Mouse (Mus musculus) intestine, embryonic 15.5 days (tissue): Measurements from ENCODE around the gene Marveld2. TPM values are rescaled to one million over a fixed set of nuclear protein-coding genes. Genes with fewer than 3 reads are reported as not detected.

ENCODE experiments used
- ATAC-seq: fragments of 200-750 bp; cut with Nextera tagmentation; 2 replicates; pipeline ENCODE4 v1.8.0; 2017; ENCODE audit warnings: moderate TSS enrichment, moderate library complexity
- H3K27ac ChIP-seq: fragments of 300-500 bp; sonication (generic); 2 replicates; pipeline ENCODE4 v1.5.1; 2015; ENCODE audit warnings: mild to moderate bottlenecking, inconsistent platforms
- H3K27me3 ChIP-seq: fragments of 300-500 bp; sonication (generic); replicated peaks from 2 replicates; pipeline ENCODE4 v1.6.1; 2015; ENCODE audit warnings: inconsistent platforms
- H3K36me3 ChIP-seq: fragments of 300-500 bp; sonication (generic); 2 replicates; pipeline ENCODE4 v1.6.1; 2015; ENCODE audit warnings: inconsistent platforms
- H3K4me1 ChIP-seq: fragments of 300-500 bp; sonication (generic); replicated peaks from 2 replicates; pipeline ENCODE4 v1.6.1; 2015; ENCODE audit warnings: inconsistent platforms
- H3K4me2 ChIP-seq: fragments of 300-500 bp; sonication (generic); replicated peaks from 2 replicates; pipeline ENCODE4 v1.6.1; 2015; ENCODE audit warnings: mild to moderate bottlenecking, inconsistent platforms
- H3K4me3 ChIP-seq: fragments of 300-500 bp; sonication (generic); replicated peaks from 2 replicates; pipeline ENCODE4 v1.5.1; 2015; ENCODE audit warnings: inconsistent platforms
- H3K9ac ChIP-seq: fragments of 300-500 bp; sonication (generic); 2 replicates; pipeline ENCODE4 v1.6.1; 2015; ENCODE audit warnings: inconsistent platforms
- H3K9me3 ChIP-seq: fragments of 300-500 bp; sonication (generic); 2 replicates; pipeline ENCODE4 v1.6.1; 2016; ENCODE audit warnings: inconsistent platforms
- WGBS: fragments of 180-500 bp; shearing (Covaris S2); methylation state at CpG from one replicate; pipeline ENCODE4 v1.1.7; 2015; 5-methylcytosine and 5-hydroxymethylcytosine counted together
- polyA plus RNA-seq: library from polyadenylated mRNA; unstranded; fragments of >200 nt; fragmentation: Nextera tagmentation; extraction: Ambion mirVana; gene quantifications from 2 replicates; pipeline ENCODE4 v1.2.1, GENCODE M21; 2015

Gene Marveld2
- polyA plus RNA-seq, 1 experiment from 2014 or later: 27.4 TPM

GRCm38 (mm10) chr13:100612903-100613302 lies 3.9 kb downstream of the Marveld2 start:
- Histone ChIP-seq H3K27me3 (peaks cover 3% of the 10 kb centered on the region; the same call in 1 of the 2 replicates), H3K4me3 (no peak overlapping the region), H3K9me3 (no peaks in the 10 kb centered on the region), H3K27ac (no peak overlapping the region), H3K4me1 (no peaks in the 10 kb centered on the region), H3K36me3 (0 out of 2 replicates have a peak, but pooled peaks cover 4% of the 10 kb centered on the region), H3K4me2 (no peak overlapping the region), H3K9ac (no peak overlapping the region)
- no peak for ATAC-seq
- WGBS: 55% methylated on average over 2 of the region's 2 CpGs

DNA sequence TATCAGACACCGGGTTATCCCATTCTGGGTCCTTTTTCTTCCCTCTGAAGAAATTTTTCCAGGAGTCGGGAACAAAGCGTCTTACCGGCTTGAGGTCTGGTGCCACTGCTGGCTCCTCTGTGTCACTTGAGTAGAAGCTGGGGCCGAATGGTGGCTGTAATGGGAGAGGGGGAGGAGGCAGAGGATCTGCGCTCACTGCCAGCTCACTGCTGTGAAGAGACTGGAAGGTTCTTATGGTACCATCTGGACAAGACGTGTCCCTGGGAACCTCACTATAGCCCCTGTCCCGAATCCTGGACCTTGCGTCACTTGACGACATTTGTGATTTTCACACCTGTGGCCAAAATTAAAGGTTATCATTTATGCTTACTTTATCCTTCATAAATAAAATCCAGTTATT lies 4.5 kb downstream of the Marveld2 start:
- no peak overlapping the region for H3K4me3 ChIP-seq

GRCm38 (mm10) chr13:100611266-100611665 lies 5.5 kb downstream of the Marveld2 start:
- no peak for ATAC-seq
- Histone ChIP-seq H3K27ac (no peak overlapping the region), H3K27me3 (no peaks in the 10 kb centered on the region), H3K36me3 (0 out of 2 replicates have a peak, but pooled peaks cover 4% of the 10 kb centered on the region), H3K4me1 (no peaks in the 10 kb centered on the region), H3K4me2 (no peak overlapping the region), H3K4me3 (no peak overlapping the region), H3K9me3 (no peaks in the 10 kb centered on the region), H3K9ac (no peak overlapping the region)
- 93% methylated on average over 13 of the region's 13 CpGs for WGBS

More for the DNA sequence above, 4.5 kb downstream of the Marveld2 start:
- no peak overlapping the region for H3K4me2 ChIP-seq
- 96% methylated on average over 10 of the region's 10 CpGs for WGBS
- no peak for ATAC-seq
- H3K27me3 ChIP-seq: peaks cover 3% of the 10 kb centered on the region; the same call in 1 of the 2 replicates
- no peaks in the 10 kb centered on the region for H3K4me1 ChIP-seq
- H3K36me3 ChIP-seq: 0 out of 2 replicates have a peak, but pooled peaks cover 4% of the 10 kb centered on the region
- no peaks in the 10 kb centered on the region for H3K9me3 ChIP-seq
- no peak overlapping the region for H3K9ac ChIP-seq
- no peak overlapping the region for H3K27ac ChIP-seq

DNA sequence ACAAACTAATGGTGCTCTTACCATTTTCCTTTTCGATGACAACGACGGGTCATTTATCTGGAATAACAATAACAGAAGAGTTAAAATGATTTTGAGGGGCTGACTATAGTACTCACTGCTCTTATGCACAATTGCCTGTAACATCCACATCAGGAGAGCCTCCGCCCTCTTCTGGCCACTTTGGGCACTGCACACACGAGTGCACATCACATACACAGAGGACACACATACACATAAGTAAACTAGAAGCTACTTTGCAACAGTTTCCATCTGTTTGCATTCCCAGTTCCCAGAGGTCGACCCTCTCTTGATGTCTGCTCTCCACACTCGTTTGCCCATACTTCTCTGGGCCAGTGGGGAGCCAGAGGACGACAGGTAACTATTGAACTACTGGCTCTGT lies 9.0 kb downstream of the Marveld2 start:
- 87% methylated on average over 8 of the region's 8 CpGs for WGBS
- H3K4me3 ChIP-seq: no peak overlapping the region
- H3K36me3 ChIP-seq: 0 out of 2 replicates have a peak, but pooled peaks cover 4% of the 10 kb centered on the region
- H3K9me3 ChIP-seq: no peaks in the 10 kb centered on the region
- no peaks in the 10 kb centered on the region for H3K27me3 ChIP-seq
- no peaks in the 10 kb centered on the region for H3K4me1 ChIP-seq
- H3K4me2 ChIP-seq: no peak overlapping the region
- no peak overlapping the region for H3K9ac ChIP-seq
- ATAC-seq: no peak
- H3K27ac ChIP-seq: no peak overlapping the region

GRCm38 (mm10) chr13:100605845-100606244 lies 10.9 kb downstream of the Marveld2 start:
- Histone ChIP-seq H3K9me3 (no peaks in the 10 kb centered on the region), H3K4me1 (no peaks in the 10 kb centered on the region), H3K4me2 (no peak overlapping the region), H3K9ac (no peak overlapping the region), H3K36me3 (no peaks in the 10 kb centered on the region), H3K27me3 (no peaks in the 10 kb centered on the region), H3K4me3 (no peak overlapping the region), H3K27ac (no peak overlapping the region; the same call in 1 of the 2 replicates)
- 70% methylated on average over 1 of the region's 1 CpGs for whole genome bisulfite sequencing
- peak; percentile 65 for ATAC-seq

- ATAC-seq: no peak
- H3K36me3 ChIP-seq: no peaks in the 10 kb centered on the region
- no peak overlapping the region for H3K27ac ChIP-seq
- 91% methylated on average over 11 of the region's 11 CpGs for WGBS
- H3K4me1 ChIP-seq: no peaks in the 10 kb centered on the region
- H3K9ac ChIP-seq: no peak overlapping the region
- H3K4me3 ChIP-seq: no peak overlapping the region
- no peak overlapping the region for H3K4me2 ChIP-seq
- no peaks in the 10 kb centered on the region for H3K9me3 ChIP-seq
- no peaks in the 10 kb centered on the region for H3K27me3 ChIP-seq
Measured at GRCm38 (mm10) chr13:100603738-100604095, 13.1 kb downstream of the Marveld2 start.

DNA sequence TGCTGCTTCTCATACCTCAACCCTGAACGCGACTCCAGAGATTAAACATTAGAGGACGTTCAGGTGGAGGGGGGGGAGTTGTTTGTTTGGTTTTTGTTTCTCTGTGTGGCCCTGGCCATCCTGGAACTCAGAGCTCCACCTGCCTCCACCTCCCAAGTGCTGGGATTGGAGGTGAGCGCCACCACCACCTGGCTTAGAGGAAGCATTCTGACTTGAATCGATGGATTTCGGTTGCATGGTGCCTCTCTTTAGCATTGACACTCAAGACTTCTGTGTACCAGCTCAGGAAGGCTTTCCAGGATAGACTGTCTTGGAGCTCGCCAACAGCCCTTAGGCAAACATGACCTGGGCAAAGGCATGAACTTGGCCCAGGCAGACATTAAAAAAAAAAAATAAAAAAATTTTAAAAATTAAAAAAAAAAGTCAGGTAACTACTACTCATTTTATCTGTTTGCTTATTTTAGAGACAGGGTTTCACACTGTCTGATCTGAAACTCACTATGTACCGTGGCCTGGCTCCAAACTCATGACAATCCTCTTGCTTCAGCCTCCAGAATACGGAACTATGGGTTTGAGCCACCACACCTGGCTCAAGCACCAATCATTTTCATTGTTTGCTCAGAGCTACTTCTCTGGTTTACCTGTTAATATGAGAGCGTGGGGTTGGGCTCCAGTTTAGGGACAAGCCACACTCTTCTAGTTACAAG lies 13.6 kb downstream of the Marveld2 start:
- ATAC-seq: no peak
- H3K36me3 ChIP-seq: no peaks in the 10 kb centered on the region
- H3K4me3 ChIP-seq: no peak overlapping the region
- H3K27ac ChIP-seq: no peak overlapping the region; the same call in 1 of the 2 replicates
- no peaks in the 10 kb centered on the region for H3K9me3 ChIP-seq
- WGBS: 87% methylated on average over 10 of the region's 10 CpGs
- H3K4me1 ChIP-seq: no peaks in the 10 kb centered on the region
- H3K9ac ChIP-seq: no peak overlapping the region
- H3K4me2 ChIP-seq: no peak overlapping the region
- no peaks in the 10 kb centered on the region for H3K27me3 ChIP-seq

DNA sequence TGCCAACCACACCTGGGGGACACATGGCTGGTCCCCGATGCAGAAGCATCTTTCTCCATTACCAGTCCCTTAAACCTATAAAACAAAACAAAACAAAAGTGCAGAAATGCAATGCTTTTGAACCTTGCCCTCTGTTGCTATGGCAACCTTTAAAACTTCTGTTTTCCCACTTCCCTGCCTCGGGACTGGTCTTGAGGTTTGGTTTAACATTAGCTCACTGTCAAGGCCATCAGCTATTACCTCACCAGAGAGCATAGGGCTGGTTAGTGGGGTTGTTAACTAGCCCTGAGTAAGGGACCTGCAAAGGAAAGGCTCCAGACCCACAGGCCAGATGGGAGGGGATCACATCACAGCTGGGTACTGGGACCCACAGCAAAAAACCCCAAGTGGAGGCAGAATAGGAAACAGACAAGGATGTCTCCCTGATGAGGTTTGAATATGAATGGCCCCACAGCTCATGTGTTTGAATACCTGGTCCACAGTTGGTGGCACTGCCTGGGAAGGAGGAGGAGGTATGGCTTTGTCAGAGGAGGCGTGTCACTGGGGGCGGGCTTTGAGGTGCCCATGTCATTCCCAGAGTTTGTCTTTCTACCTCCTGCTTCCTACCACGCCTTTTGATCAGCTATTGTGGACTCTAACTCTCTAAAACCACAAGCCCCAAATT lies 14.4 kb downstream of the Marveld2 start:
- 49% methylated on average over 5 of the region's 5 CpGs for WGBS
- peak; percentile 89 for ATAC-seq
- peak overlapping the region; percentile 61 for H3K27ac ChIP-seq

GRCm38 (mm10) chr13:100601034-100601433 lies 15.7 kb downstream of the Marveld2 start:
- Histone ChIP-seq H3K4me3 (no peak overlapping the region), H3K4me2 (no peak overlapping the region), H3K27me3 (no peaks in the 10 kb centered on the region), H3K4me1 (no peaks in the 10 kb centered on the region), H3K9ac (no peak overlapping the region), H3K36me3 (no peaks in the 10 kb centered on the region), H3K27ac (peak overlapping the region; percentile 57; the same call in 1 of the 2 replicates), H3K9me3 (no peaks in the 10 kb centered on the region)
- 0 out of 2 replicates have a peak, but pooled peaks have one; percentile 23 for ATAC-seq
- 64% methylated on average over 8 of the region's 8 CpGs for WGBS

More for the DNA sequence above, 14.4 kb downstream of the Marveld2 start:
- Histone ChIP-seq H3K4me1 (no peaks in the 10 kb centered on the region), H3K36me3 (no peaks in the 10 kb centered on the region), H3K9ac (no peak overlapping the region), H3K27me3 (no peaks in the 10 kb centered on the region), H3K4me2 (no peak overlapping the region; the same call in 1 of the 2 replicates), H3K9me3 (no peaks in the 10 kb centered on the region), H3K4me3 (no peak overlapping the region)

DNA sequence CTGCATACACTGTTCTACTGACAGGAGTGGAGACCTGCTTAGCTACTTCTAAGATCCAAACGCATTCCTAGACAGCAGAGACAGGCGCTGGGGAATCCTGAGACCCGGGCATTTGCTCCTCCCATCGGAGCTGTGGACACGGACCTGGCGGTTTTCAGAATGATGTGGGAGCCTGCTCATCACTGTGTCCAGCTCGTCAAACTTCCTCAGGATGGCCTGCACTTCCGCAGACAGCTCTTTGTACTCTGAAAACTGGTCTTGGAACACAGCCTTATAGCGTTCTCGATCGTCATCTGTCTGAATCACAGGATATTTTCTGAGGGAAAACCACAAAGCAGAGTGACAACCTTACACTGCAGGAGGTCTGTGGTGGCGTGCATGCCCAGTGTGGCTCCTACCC lies 16.5 kb downstream of the Marveld2 start:
- Histone ChIP-seq H3K9ac (no peak overlapping the region), H3K36me3 (no peaks in the 10 kb centered on the region), H3K27ac (no peak overlapping the region), H3K4me1 (no peaks in the 10 kb centered on the region), H3K9me3 (no peaks in the 10 kb centered on the region), H3K27me3 (no peaks in the 10 kb centered on the region), H3K4me2 (no peak overlapping the region), H3K4me3 (no peak overlapping the region)
- WGBS: 78% methylated on average over 12 of the region's 12 CpGs
- no peak for ATAC-seq

- no peaks in the 10 kb centered on the region for H3K4me1 ChIP-seq
- H3K27ac ChIP-seq: no peak overlapping the region
- H3K9me3 ChIP-seq: no peaks in the 10 kb centered on the region
- no peak overlapping the region for H3K9ac ChIP-seq
- H3K4me3 ChIP-seq: no peak overlapping the region
- no peaks in the 10 kb centered on the region for H3K27me3 ChIP-seq
- ATAC-seq: no peak
- no peaks in the 10 kb centered on the region for H3K36me3 ChIP-seq
- H3K4me2 ChIP-seq: no peak overlapping the region
- 79% methylated on average over 9 of the region's 9 CpGs for WGBS
Measured at GRCm38 (mm10) chr13:100597284-100597683, 19.5 kb downstream of the Marveld2 start.

DNA sequence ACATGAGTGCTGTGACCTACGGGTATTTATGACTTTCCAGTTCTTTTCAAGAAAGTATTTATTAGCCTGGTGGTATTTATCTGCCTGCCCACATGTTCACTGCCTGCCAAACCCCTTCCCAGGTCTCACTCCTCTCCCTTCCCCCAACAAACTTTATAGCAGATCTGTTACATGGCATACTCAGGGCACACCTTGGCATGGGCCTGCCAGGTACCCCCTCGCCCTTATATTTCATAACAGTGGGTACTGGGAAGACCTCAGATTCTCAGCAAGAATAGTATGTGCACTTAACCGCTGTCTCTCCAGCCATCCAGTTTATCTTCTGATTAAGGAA lies 21.3 kb downstream of the Marveld2 start:
- Histone ChIP-seq H3K9ac (no peak overlapping the region), H3K27ac (0 out of 2 replicates have a peak overlapping the region, but pooled peaks have one; percentile 22), H3K27me3 (no peaks in the 10 kb centered on the region), H3K36me3 (no peaks in the 10 kb centered on the region), H3K4me3 (no peak overlapping the region), H3K9me3 (no peaks in the 10 kb centered on the region), H3K4me2 (no peak overlapping the region), H3K4me1 (no peaks in the 10 kb centered on the region)
- WGBS: 73% methylated on average over 3 of the region's 3 CpGs
- peak; percentile 42 for ATAC-seq
